Mouse (Mus musculus) hindbrain, postnatal 0 days (tissue): ENCODE data around the gene Nipal4. TPM values are rescaled to one million over a fixed set of nuclear protein-coding genes. Genes with fewer than 3 reads are reported as not detected.

Experiments used
- ATAC-seq: fragments of 200-750 bp; cut with Nextera tagmentation; 2 replicates; pipeline ENCODE4 v1.8.0; 2017; ENCODE audit warnings: mild to moderate bottlenecking, moderate TSS enrichment, moderate library complexity
- DNase-seq: peaks from one replicate; pipeline ENCODE4 v3.0.0-alpha.2; 2015; ENCODE audit warnings: low spot score
- H3K27ac ChIP-seq: fragments of 300-500 bp; sonication (generic); 2 replicates; pipeline ENCODE4 v1.5.1; 2014; ENCODE audit warnings: mild to moderate bottlenecking
- H3K27me3 ChIP-seq: fragments of 300-500 bp; sonication (generic); 2 replicates; pipeline ENCODE4 v1.6.1; 2014; ENCODE audit warnings: low read length, mixed read lengths; ENCODE audit not compliant: insufficient read depth
- H3K36me3 ChIP-seq: fragments of 300-500 bp; sonication (generic); 2 replicates; pipeline ENCODE4 v1.6.1; 2014; ENCODE audit warnings: low read length, mixed read lengths; ENCODE audit not compliant: insufficient read depth
- H3K4me1 ChIP-seq: fragments of 300-500 bp; sonication (generic); 2 replicates; pipeline ENCODE4 v1.6.1; 2014; ENCODE audit warnings: antibody characterized with exemption, low read length, mixed read lengths; ENCODE audit not compliant: insufficient read depth
- H3K4me2 ChIP-seq: fragments of 300-500 bp; sonication (generic); 2 replicates; pipeline ENCODE4 v1.6.1; 2014; ENCODE audit warnings: low read depth, mild to moderate bottlenecking, low read length, moderate library complexity, mixed read lengths
- H3K4me3 ChIP-seq: fragments of 300-500 bp; sonication (generic); 2 replicates; pipeline ENCODE4 v1.5.1; 2014; ENCODE audit warnings: low read length
- H3K9ac ChIP-seq: fragments of 300-500 bp; sonication (generic); replicated peaks from 2 replicates; pipeline ENCODE4 v1.6.1; 2014; ENCODE audit warnings: mild to moderate bottlenecking, low read length, moderate library complexity, mixed read lengths
- H3K9me3 ChIP-seq: fragments of 300-500 bp; sonication (generic); 2 replicates; pipeline ENCODE4 v1.6.1; 2016; ENCODE audit warnings: low read length, mixed read lengths
- CTCF ChIP-seq: IDR thresholded peaks from 2 replicates; pipeline ENCODE4 v1.5.1; 2016; ENCODE audit warnings: antibody characterized with exemption, control low read depth, low read depth
- WGBS: fragments of 180-500 bp; shearing (Covaris S2); extraction: QIAGEN DNeasy Blood & Tissue Kit; methylation state at CpG from one replicate; pipeline ENCODE4 v1.1.7; 2014; 5-methylcytosine and 5-hydroxymethylcytosine counted together
- polyA plus RNA-seq: library from polyadenylated mRNA; unstranded; fragments of >200 nt; fragmentation: Nextera tagmentation; extraction: Ambion mirVana; gene quantifications from 2 replicates; pipeline ENCODE4 v1.2.1, GENCODE M21; 2015
- total RNA-seq: library from RNA; depleted of rRNA; stranded (reverse); fragments of >200 nt; gene quantifications from 2 replicates; pipeline ENCODE4 v1.2.3, GENCODE M21; 2014

The Nipal4 gene
- total and polyA plus RNA-seq, 2 experiments from 2014 or later: 0.38 to 1.6 TPM

DNA sequence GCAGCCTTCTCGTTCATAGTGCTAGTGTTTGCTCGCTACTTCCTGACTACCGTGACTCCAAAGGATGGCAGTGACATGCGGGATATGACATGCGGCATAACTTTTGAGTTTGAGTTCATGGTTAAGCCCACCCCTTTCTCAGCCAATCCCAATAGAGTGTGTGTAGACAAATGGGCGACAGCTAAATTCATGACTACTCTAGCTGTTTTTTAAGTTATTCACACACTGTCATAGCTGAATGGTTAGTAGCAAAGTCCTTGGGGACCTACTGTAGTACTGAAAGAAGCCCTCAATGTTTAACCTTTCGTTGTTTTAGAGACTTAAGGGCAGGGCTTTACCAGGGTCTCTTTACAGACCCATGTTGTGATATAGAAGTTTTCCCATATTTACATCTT, 40.5 kb downstream of the Nipal4 start:
- WGBS: 92% methylated on average over 7 of the region's 7 CpGs
- DNase-seq (no peak), ATAC-seq (no peak)
- H3K36me3 ChIP-seq: no peaks in the 10 kb centered on the region; the same call in 1 of the 2 replicates
- H3K9ac ChIP-seq: no peak overlapping the region
- H3K4me3 ChIP-seq: no peak overlapping the region
- no peaks in the 10 kb centered on the region for H3K4me1 ChIP-seq
- H3K27ac ChIP-seq: no peak overlapping the region
- no peak overlapping the region for H3K4me2 ChIP-seq
- H3K9me3 ChIP-seq: no peaks in the 10 kb centered on the region
- no peaks in the 10 kb centered on the region for H3K27me3 ChIP-seq
- TF ChIP-seq CTCF: no peak

DNA sequence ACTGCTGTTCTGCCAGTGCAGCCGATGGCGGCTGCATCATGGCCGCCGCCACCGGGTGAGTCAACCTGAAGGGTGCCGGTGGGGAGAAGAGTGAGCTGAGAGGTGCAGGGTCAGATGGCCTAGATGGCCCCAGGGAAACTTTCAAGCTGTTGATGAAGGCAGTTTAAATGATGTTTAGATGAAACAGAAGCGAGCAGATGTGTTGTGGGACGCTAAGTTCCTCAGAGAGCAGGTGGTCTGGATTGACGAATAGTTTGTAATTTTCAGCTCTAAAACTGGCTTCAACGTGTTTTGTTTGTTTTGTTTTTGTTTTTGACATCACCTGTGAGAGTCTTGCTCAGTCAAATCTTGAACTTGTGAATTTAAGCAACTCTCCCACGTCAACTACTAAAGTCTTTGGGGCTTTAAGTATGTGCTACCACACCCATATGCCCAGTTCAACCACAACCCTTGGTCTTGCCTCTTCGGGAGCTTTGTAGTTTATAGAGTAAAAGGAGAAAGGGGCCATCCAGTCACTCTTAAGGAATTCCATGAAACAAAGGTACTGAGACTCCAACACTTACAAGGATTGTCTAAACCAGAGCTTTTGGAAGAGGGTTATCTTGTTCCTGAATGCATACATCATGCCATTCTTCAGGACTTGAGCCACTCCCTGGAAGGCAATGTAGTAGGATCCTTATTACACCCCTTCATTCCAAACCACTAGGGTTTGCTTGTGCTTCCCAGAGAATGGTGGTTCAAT, 41.0 kb downstream of the Nipal4 start:
- DNase-seq (no peak), ATAC-seq (no peak)
- no peak overlapping the region for H3K4me3 ChIP-seq
- no peaks in the 10 kb centered on the region for H3K27me3 ChIP-seq
- no peaks in the 10 kb centered on the region for H3K9me3 ChIP-seq
- no peak for TF ChIP-seq CTCF
- H3K36me3 ChIP-seq: no peaks in the 10 kb centered on the region; the same call in 1 of the 2 replicates
- WGBS: 90% methylated on average over 12 of the region's 12 CpGs
- H3K4me2 ChIP-seq: no peak overlapping the region
- H3K9ac ChIP-seq: no peak overlapping the region
- H3K4me1 ChIP-seq: no peaks in the 10 kb centered on the region
- H3K27ac ChIP-seq: no peak overlapping the region

DNA sequence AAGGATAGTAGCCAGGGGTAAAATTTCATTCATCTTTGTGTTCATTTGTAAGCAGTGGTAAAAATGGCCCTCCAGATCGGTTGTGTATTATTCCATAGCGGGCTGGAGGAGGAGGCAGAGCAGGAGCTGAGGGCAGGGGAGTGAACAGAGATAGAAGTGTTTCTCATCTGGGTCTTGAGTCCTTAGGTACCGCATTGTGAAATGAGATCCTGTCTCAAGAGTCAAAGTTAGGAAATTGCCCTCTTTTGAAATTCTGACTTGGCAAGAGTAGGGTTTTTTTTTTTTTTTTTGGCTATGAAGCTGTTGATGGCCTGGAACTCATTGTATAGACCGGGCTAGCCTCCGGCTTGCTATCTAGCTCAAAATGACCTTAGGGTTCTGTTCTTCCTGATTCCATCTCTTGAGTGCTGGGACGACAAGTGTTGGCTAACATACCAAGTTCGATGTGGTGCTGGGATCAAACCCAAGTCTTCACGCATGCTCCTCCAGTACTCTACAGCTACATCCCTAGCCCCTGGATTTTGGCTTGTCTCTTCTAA, 42.9 kb downstream of the Nipal4 start:
- Histone ChIP-seq H3K27ac (no peak overlapping the region), H3K9ac (no peak overlapping the region), H3K36me3 (no peaks in the 10 kb centered on the region; the same call in 1 of the 2 replicates), H3K27me3 (no peaks in the 10 kb centered on the region), H3K4me2 (no peak overlapping the region), H3K4me1 (no peaks in the 10 kb centered on the region), H3K4me3 (no peak overlapping the region), H3K9me3 (no peaks in the 10 kb centered on the region)
- ATAC-seq: no peak
- WGBS: 92% methylated on average over 8 of the region's 8 CpGs
- no peak for DNase-seq
- TF ChIP-seq CTCF: no peak

DNA sequence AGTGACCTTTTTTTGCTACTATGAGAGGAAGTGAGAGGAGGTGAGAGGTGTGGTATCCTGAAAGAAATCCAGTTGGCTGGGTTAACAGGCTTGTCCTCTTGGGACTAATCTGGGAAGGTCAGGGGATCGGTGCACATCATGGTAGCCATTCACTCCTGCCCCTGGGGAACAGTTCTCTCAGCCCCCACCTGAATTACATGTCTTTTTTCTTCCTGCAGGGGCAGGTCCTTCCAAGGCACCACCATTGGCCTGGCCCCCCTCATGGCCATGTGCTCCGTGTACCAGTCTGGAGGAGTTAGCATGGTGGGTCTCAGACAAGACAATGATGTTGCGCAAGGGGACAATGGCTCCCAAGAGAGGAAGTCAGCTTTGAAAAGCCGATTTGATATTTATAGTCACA, 43.4 kb downstream of the Nipal4 start:
- no peak for DNase-seq
- Histone ChIP-seq H3K27me3 (no peaks in the 10 kb centered on the region), H3K4me1 (no peaks in the 10 kb centered on the region), H3K9ac (no peak overlapping the region), H3K4me2 (no peak overlapping the region), H3K9me3 (no peaks in the 10 kb centered on the region), H3K36me3 (no peaks in the 10 kb centered on the region), H3K4me3 (no peak overlapping the region), H3K27ac (no peak overlapping the region)
- 88% methylated on average over 4 of the region's 4 CpGs for WGBS
- no peak for ATAC-seq
- no peak for TF ChIP-seq CTCF

DNA sequence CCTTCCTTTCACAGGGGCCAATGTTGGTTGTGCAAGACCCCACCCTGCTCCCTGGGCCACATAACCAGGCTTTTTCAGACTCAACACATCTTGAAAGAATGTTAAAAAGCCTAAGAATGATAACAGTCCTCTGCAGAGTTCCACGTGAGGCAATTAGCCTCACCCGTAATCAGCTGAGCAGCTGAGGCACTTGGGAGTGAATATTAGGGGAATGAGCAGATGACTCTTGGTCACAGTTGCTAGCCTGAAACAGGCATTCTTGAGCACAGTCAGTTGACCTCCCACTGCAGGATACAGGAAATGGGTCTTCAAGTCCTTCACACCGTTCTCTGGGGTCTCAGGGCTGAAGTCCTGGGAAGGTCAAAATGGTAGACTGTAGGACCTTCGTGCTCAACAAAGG, 44.6 kb downstream of the Nipal4 start:
- Histone ChIP-seq H3K9me3 (no peaks in the 10 kb centered on the region), H3K27ac (no peak overlapping the region), H3K4me1 (no peaks in the 10 kb centered on the region), H3K36me3 (no peaks in the 10 kb centered on the region), H3K9ac (no peak overlapping the region), H3K4me2 (no peak overlapping the region), H3K27me3 (no peaks in the 10 kb centered on the region), H3K4me3 (no peak overlapping the region)
- WGBS: 87% methylated on average over 4 of the region's 4 CpGs
- ATAC-seq (no peak), DNase-seq (no peak)
- no peak for TF ChIP-seq CTCF

DNA sequence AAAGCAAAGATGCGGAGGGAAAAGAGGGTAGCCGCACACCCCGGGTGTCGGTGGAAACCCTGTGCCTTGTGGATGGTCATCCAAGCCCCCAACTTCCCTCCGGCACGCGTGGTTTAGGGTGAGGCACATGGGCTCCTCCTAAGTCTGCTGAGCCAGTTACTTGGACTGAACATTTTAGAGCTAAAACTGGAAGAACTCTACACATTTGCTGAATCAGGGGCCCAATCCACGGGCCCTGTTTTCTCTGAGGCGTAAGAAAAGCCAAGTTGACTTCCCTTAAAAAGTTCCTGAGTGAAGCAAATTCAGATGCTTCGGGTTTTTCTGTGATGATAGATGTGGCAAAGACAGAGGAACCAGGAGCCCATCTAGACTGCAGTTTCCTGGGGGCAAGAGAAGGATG, 46.2 kb downstream of the Nipal4 start:
- no peak overlapping the region for H3K27ac ChIP-seq
- no peak overlapping the region for H3K9ac ChIP-seq
- 90% methylated on average over 10 of the region's 10 CpGs for WGBS
- no peak overlapping the region for H3K4me2 ChIP-seq
- H3K27me3 ChIP-seq: no peaks in the 10 kb centered on the region
- H3K9me3 ChIP-seq: no peaks in the 10 kb centered on the region
- DNase-seq (no peak), ATAC-seq (no peak)
- no peak for TF ChIP-seq CTCF
- no peak overlapping the region for H3K4me3 ChIP-seq
- no peaks in the 10 kb centered on the region for H3K36me3 ChIP-seq
- no peaks in the 10 kb centered on the region for H3K4me1 ChIP-seq

DNA sequence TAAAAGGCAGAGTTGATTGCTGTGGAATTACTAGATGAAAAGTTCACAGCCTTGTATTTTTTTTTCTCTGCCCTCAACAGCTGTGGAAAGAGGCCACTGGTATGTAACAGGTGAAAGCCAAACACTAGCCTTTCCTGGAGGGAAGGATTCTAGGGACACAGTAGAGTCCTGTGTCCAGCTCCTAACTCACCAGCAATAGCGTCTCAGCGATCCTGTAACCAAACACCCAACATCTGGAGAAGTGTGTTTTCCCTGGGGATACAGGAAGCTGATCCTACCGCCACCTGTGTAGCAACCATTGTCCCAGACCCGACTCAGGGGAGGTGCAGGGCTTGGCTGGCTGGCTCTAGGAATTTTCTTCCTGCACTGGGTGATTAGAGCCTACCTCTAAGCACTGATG, 46.7 kb downstream of the Nipal4 start:
- ATAC-seq: no peak

More for the DNA sequence above, 46.7 kb downstream of the Nipal4 start:
- no peak overlapping the region for H3K9ac ChIP-seq
- no peaks in the 10 kb centered on the region for H3K36me3 ChIP-seq
- no peak overlapping the region for H3K27ac ChIP-seq
- H3K4me1 ChIP-seq: no peaks in the 10 kb centered on the region
- DNase-seq: no peak
- no peaks in the 10 kb centered on the region for H3K9me3 ChIP-seq
- H3K4me3 ChIP-seq: no peak overlapping the region
- TF ChIP-seq CTCF: no peak
- WGBS: 41% methylated on average over 4 of the region's 4 CpGs
- H3K27me3 ChIP-seq: no peaks in the 10 kb centered on the region
- no peak overlapping the region for H3K4me2 ChIP-seq
